Mouse (Mus musculus) monocyte, adult 5-6 weeks (primary cell): Measurements from ENCODE around the gene Gbf1. TPM values are rescaled to one million over a fixed set of nuclear protein-coding genes. Genes with fewer than 3 reads are reported as not detected.

Experiments
- ATAC-seq: fragments of 153-309, 156-312 bp; replicated peaks from 2 replicates; pipeline ENCODE4 v1.8.0; 2017; ENCODE audit warnings: mild to moderate bottlenecking; ENCODE audit not compliant: low TSS enrichment, insufficient number of reproducible peaks, severe bottlenecking, poor library complexity, low FRiP score
- total RNA-seq: library from RNA; stranded (forward); fragments of 200-1000, 200-491, 200-594 nt; gene quantifications from 3 replicates; pipeline ENCODE4 v1.2.3, GENCODE M21; 2017

The Gbf1 gene
- total RNA-seq, 1 experiment from 2014 or later = 41.0 TPM

GRCm38 (mm10) chr19:46307781-46308180 lies 155.5 kb downstream of the Gbf1 start:
- no peak for ATAC-seq

- ATAC-seq = no peak
Measured at GRCm38 (mm10) chr19:46308303-46308702, 156.0 kb downstream of the Gbf1 start.

GRCm38 (mm10) chr19:46308706-46309435 lies 156.6 kb downstream of the Gbf1 start:
- ATAC-seq = 0 out of 2 replicates have a peak, but pooled peaks have one; percentile 25

GRCm38 (mm10) chr19:46309651-46310305 lies 157.5 kb downstream of the Gbf1 start:
- no peak for ATAC-seq

GRCm38 (mm10) chr19:46310312-46310865 lies 158.1 kb downstream of the Gbf1 start:
- ATAC-seq = no peak

GRCm38 (mm10) chr19:46311341-46311740 lies 159.0 kb downstream of the Gbf1 start:
- ATAC-seq = no peak

- no peak for ATAC-seq
Measured at GRCm38 (mm10) chr19:46312566-46312965, 160.3 kb downstream of the Gbf1 start.

GRCm38 (mm10) chr19:46313116-46313515 lies 160.8 kb downstream of the Gbf1 start:
- no peak for ATAC-seq

- ATAC-seq = no peak
Measured at GRCm38 (mm10) chr19:46313591-46313990, 161.3 kb downstream of the Gbf1 start.

- no peak for ATAC-seq
Measured at GRCm38 (mm10) chr19:46314151-46314601, 161.9 kb downstream of the Gbf1 start.

- ATAC-seq = no peak
Measured at GRCm38 (mm10) chr19:46314872-46315742, 162.8 kb downstream of the Gbf1 start.

GRCm38 (mm10) chr19:46315752-46316610 lies 163.7 kb downstream of the Gbf1 start:
- no peak for ATAC-seq

GRCm38 (mm10) chr19:46316846-46317545 lies 164.7 kb downstream of the Gbf1 start:
- no peak for ATAC-seq

- ATAC-seq = no peak
Measured at GRCm38 (mm10) chr19:46317546-46317885, 165.2 kb downstream of the Gbf1 start.

GRCm38 (mm10) chr19:46318031-46318471 lies 165.7 kb downstream of the Gbf1 start:
- no peak for ATAC-seq

- no peak for ATAC-seq
Measured at GRCm38 (mm10) chr19:46318586-46319378, 166.5 kb downstream of the Gbf1 start.
